Mouse (Mus musculus): ENCODE data around the gene Sgcd.

Sgcd gene

DNA sequence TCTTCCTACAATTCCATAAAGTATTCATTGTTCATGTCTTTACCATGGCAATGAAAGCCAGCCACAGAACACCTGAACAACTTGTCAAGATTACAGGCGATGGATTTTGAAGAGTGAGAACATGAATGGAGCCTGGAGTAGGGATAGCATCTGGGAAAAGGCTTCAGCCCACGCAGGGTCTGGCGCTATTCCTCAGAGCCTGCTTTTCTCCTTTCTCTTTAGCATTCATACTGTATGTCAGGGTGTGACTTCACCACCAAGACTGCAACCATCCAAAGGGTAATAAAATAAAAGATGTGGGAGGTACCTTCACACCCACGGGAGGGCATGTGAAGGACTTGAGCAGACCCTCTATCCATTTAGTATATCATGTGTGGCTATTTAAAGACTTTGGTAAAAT lies 720.2 kb downstream of the Sgcd start:
- no peak for DNase-seq (ENCODE audit: low spot score)

DNA sequence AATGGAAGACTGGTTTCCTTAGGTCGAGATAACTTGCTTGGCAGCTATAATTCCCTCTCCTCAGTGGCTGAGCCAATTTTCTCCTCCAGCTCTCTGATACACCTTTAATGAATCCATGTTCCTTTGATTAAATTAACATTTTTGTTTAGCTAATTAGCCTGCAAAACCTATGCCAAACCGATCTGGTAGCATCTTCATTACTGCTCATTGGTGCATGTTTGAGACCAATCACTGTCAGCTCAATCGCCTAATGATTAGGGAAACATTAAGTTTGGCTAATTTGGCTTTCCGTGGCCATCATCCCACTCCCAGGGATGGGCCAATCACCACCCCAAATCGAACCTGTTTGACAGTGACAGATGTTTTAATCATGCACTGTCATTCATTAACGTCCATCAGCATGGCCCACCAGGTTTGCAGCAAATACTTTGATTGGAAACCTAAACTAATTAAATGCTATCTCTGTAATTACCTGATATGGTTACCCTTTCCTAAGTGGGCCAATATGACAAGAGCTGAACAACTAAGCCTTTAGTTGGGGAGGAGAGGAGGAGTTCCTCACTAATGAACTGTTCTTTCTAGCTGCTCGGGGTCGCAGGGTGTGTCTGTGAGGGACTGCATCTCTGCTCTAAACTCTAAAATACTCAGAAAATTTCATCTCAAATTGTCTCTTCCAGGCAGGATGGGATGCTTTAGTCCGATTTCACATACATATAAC lies 724.3 kb downstream of the Sgcd start:
- no peak for DNase-seq (ENCODE audit: low spot score)

GRCm38 (mm10) chr11:47250301-47250700 lies 738.5 kb downstream of the Sgcd start:
- no peak for DNase-seq (ENCODE audit: low spot score)

DNA sequence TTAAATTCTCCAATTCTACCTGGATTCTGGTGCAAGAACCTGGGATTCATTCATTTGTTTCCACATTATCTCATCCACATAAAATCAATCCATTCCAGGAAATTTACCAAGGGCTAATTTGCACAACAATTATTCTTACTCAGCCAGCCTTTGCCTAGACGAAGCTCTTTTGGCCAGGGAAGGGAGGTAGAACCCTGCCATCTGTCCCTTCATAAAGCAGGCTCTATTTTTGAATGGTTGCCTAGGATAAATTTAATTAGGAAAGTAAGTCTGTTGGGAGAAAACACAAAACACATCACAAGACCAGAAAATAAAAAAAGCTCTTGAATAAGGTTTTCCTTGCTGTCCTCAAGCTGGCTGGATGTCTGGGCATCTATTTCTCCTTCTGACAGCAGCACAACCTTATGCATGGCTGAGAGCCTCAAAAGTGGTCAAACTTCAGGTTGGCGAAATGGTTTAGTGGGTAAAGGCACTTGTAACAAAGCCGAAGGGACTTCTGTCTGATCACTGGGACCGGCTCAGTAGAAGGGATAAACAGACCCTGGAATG lies 740.4 kb downstream of the Sgcd start:
- DNase-seq (ENCODE audit: low spot score), result no peak

- no peak for DNase-seq (ENCODE audit: low spot score)
Measured at GRCm38 (mm10) chr11:47247703-47248344, 740.9 kb downstream of the Sgcd start.

DNA sequence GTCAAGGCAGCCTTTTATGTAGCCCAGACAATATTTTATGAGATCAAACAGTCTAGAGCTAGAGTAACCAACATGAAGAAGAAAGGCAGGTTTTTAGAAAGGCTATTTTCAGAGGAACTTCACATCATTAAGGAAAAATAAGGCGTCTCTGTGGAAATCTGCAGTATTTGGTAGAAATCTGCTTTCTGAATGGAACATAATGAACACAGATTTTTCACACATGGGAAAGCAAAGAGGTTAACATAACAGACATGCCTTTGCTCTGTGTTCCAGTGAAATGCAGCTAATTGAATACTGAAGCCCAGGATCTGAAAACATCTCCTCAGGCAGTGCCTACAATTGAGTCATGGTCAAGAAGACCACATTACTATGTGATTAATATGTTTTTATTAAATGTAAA lies 746.4 kb downstream of the Sgcd start:
- DNase-seq (ENCODE audit: low spot score), result no peak

DNA sequence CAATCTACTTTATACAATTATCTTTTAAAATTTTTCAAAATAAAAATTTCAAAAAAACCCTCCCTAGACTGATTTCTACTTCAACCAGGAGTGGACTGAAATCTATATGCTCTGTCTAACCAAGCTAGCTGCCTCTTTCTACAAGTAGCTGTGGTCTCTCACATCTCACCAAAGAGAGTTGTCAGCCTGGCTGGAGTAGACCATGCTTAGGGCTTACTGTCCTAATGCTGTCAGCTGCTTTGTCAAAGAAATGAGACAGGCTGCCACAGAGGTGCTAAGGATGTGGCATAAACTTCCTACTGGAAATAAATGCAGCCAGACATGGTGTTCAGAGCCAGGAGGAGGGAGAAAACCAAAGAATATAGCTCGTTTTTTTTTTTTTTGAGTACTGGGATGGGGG lies 760.5 kb downstream of the Sgcd start:
- DNase-seq (ENCODE audit: low spot score), result no peak

DNA sequence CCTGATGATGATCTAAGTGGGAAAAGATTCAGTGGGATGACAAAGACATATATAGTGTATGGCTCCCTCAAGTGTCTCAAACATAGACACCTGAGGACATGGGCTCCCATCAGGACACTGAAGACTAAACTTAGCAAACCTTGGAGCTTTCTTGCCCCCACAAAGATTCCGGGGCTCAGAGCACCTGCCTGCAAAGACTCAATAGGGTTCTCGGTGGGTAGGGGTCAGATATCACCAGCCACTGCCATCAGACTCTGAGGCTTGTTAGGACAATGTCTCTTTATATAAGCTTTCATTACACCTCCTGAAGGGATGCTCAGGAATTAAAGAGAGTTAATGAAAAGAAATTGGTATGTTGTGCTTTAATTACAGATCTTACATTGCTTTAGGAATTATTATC lies 764.6 kb downstream of the Sgcd start:
- DNase-seq (ENCODE audit: low spot score), result no peak

GRCm38 (mm10) chr11:47211531-47211930 lies 777.2 kb downstream of the Sgcd start:
- no peak for DNase-seq (ENCODE audit: low spot score)

GRCm38 (mm10) chr11:47206461-47206860 lies 782.3 kb downstream of the Sgcd start:
- no peak for DNase-seq (ENCODE audit: low spot score)

DNA sequence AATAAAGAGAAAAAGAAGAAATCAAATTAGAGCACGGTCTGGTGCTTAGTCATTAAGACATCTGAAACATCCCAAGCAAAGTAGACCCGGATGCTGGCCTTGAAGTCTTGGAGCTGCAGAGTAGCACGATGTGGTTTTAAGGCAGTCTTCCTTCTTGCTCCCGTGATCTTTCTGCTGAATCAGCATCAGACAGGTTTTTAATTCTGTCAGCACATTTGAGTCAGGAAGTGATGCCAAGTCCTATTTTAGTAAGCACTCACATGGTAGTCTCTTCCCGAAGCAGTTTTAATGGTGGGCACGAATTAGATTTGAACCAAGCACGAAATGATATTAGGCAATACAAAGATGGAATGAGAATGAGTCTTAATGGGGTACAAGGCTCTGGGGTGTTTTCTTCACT lies 789.7 kb downstream of the Sgcd start:
- DNase-seq (ENCODE audit: low spot score), result no peak

- no peak for DNase-seq (ENCODE audit: low spot score)
Measured at GRCm38 (mm10) chr11:47188556-47188955, 800.2 kb downstream of the Sgcd start.

- DNase-seq (ENCODE audit: low spot score), result no peak
Measured at GRCm38 (mm10) chr11:47174977-47175376, 813.8 kb downstream of the Sgcd start.

- no peak for DNase-seq (ENCODE audit: low spot score)
Measured at GRCm38 (mm10) chr11:47170926-47171625, 817.7 kb downstream of the Sgcd start.

- no peak for DNase-seq (ENCODE audit: low spot score)
Measured at GRCm38 (mm10) chr11:47167376-47167775, 821.4 kb downstream of the Sgcd start.

- DNase-seq (ENCODE audit: low spot score), result no peak
Measured at GRCm38 (mm10) chr11:47158089-47158488, 830.7 kb downstream of the Sgcd start.

- DNase-seq (ENCODE audit: low spot score), result no peak
Measured at GRCm38 (mm10) chr11:47156730-47157693, 831.8 kb downstream of the Sgcd start.

DNA sequence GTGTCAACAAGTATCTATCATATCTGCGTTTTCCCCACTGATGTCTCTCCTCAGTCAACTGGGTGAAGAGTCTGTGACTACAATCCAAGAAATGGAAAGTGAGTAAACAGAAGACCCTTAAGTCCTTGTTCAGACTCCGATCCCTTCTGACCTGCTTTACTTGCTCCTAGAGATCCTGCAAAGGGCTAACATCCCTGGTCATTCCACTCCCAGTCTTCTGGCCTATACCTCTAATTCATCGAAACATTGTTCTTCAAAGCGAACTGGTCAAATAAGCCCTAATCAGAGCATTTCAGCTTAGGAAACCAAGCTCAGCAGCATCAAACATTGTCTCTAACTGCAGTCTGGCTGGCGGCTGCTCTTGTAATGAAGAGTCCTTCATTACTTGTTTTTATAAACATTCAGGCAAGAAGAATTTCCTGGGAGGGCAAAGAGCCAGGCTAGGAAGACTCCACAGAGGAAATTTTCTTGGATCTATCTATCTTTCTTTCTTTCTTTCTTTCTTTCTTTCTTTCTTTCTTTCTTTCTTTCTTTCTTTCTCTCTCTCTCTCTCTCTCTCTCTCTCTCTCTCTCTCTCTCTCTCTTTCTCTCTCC lies 833.8 kb downstream of the Sgcd start:
- no peak for DNase-seq (ENCODE audit: low spot score)

DNA sequence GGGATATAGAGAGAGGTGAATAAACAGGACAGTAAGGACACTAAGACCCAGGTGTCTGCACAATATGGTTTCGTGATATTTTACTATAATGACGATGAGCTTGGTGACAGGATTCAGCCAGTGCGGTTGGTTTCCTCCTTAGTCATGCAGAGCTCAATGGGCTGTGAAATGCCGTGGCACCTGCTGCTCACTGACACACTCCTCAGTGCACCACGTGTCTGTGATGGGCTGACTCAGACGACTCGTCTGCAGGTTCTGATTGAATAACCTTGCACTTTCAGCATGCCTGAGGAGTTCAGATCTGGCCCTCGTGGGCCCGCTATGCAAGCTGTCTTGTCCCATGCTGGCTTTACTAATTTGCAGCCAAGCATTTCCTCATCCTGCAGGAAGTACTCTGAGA lies 839.2 kb downstream of the Sgcd start:
- no peak for DNase-seq (ENCODE audit: low spot score)

DNA sequence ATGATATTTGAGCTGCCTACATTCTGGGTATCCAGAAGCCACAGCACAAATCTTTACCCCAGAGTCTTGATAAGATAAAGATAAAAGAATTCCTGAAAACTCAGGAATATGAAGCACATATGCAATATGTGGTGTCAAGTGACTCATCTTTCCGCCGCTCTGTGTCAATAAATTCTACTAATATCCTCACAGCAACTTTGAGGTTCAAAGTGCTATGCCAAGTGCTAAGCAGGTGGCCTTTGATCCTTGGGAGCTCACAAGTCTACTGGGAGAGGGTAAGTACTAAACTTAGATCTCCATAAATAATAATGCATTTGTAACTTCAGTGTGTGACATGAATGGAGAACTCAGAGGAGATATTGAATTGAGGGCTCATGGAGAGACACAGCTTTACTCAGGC lies 848.9 kb downstream of the Sgcd start:
- DNase-seq (ENCODE audit: low spot score), result no peak

GRCm38 (mm10) chr11:47139271-47139670 lies 849.5 kb downstream of the Sgcd start:
- no peak for DNase-seq (ENCODE audit: low spot score)

All from testis, postnatal 10 days (tissue).